30 mouse cellular contexts compared by ENCODE assay signal in genomic region chr13:117185329-117185728, GRCm38 (mm10). TPM values are rescaled to one million over a fixed set of nuclear protein-coding genes. Genes with fewer than 3 reads are reported as not detected.
DNase-seq lines count a peak whose midpoint lies in the region; ATAC-seq lines count a peak whose summit lies in the region.
"Had no signal": no experiment of that assay in that cellular context is flagged by ENCODE, and none has a peak within 500 bp of the region (broad histone marks: within the 10 kb centered on the region; RNA-seq: fewer than 3 reads in every experiment).

No protein-coding gene starts in this region.

- WGBS in hindbrain, embryonic 16.5 days, result 62% methylated on average over 6 of the region's 6 CpGs
- 81% methylated on average over 6 of the region's 6 CpGs for WGBS in hindbrain, embryonic 11.5 days
- WGBS in midbrain, embryonic 13.5 days, result 81% methylated on average over 6 of the region's 6 CpGs
- WGBS in midbrain, embryonic 16.5 days, result 63% methylated on average over 6 of the region's 6 CpGs

- no peak for DNase-seq in hindbrain, embryonic 11.5 days (ENCODE audit: low spot score)
- no peak for DNase-seq in left cerebral cortex, postnatal 25 days (ENCODE audit: low spot score in 2 of 2)
- no peak for DNase-seq in frontal cortex, postnatal 14 days (ENCODE audit: low spot score in 2 of 2)
- DNase-seq: adrenal gland, postnatal 10 days; adrenal gland, postnatal 36 days; B cell, adult 2 months; cerebellum, adult 11 months; cerebellum, adult 2 months; cerebellum, adult 9-11 months; cerebellum, postnatal 25 days; forebrain, postnatal 0 days; gastrocnemius, postnatal 10 days; gastrocnemius, postnatal 36 days; heart, adult 2 months; heart, postnatal 14 days had no signal

- H3K9me3 ChIP-seq in hindbrain, embryonic 16.5 days (ENCODE audit: control insufficient read depth, low read length), result no peaks in the 10 kb centered on the region
- H3K9me3 ChIP-seq in hindbrain, embryonic 11.5 days (ENCODE audit: control insufficient read depth, low read length), result no peaks in the 10 kb centered on the region
- no peaks in the 10 kb centered on the region for H3K9me3 ChIP-seq in midbrain, embryonic 13.5 days
- no peaks in the 10 kb centered on the region for H3K9me3 ChIP-seq in midbrain, embryonic 16.5 days (replicated peaks; ENCODE audit: control insufficient read depth, low read length, poor library complexity, severe bottlenecking)
- H3K9me3 ChIP-seq: embryonic facial prominence, embryonic 15.5 days; heart, embryonic 10.5 days; heart, embryonic 13.5 days; hindbrain, embryonic 13.5 days; intestine, embryonic 15.5 days had no signal

- H3K27ac ChIP-seq in hindbrain, embryonic 16.5 days (ENCODE audit: low read depth, low read length), result no peak overlapping the region
- no peak overlapping the region for H3K27ac ChIP-seq in hindbrain, embryonic 11.5 days (ENCODE audit: low read depth, low read length)
- H3K27ac ChIP-seq in midbrain, embryonic 13.5 days, result no peak overlapping the region
- H3K27ac ChIP-seq in midbrain, embryonic 16.5 days (ENCODE audit: low read length), result no peak overlapping the region
- H3K27ac ChIP-seq: embryonic facial prominence, embryonic 12.5 days; embryonic facial prominence, embryonic 15.5 days; heart, adult 2 months; heart, embryonic 10.5 days; heart, embryonic 13.5 days; hindbrain, embryonic 13.5 days; intestine, embryonic 15.5 days had no signal

- peak; percentile 40; the same call in 1 of the 2 replicates for ATAC-seq in hindbrain, embryonic 16.5 days
- ATAC-seq in hindbrain, embryonic 11.5 days (ENCODE audit: low FRiP score), result no peak
- 0 out of 2 replicates have a peak, but pooled peaks have one; percentile 20 for ATAC-seq in midbrain, embryonic 13.5 days
- ATAC-seq in midbrain, embryonic 16.5 days, result peak; percentile 78; the same call in 1 of the 2 replicates
- ATAC-seq: forebrain, embryonic 14.5 days; forebrain, postnatal 0 days; intestine, embryonic 15.5 days; Patski had no signal

- no peaks in the 10 kb centered on the region for H3K36me3 ChIP-seq in hindbrain, embryonic 16.5 days (ENCODE audit: control insufficient read depth, insufficient read depth, low read length)
- H3K36me3 ChIP-seq in hindbrain, embryonic 11.5 days (ENCODE audit: control insufficient read depth, insufficient read depth, low read length), result no peaks in the 10 kb centered on the region
- no peaks in the 10 kb centered on the region for H3K36me3 ChIP-seq in midbrain, embryonic 13.5 days
- no peaks in the 10 kb centered on the region for H3K36me3 ChIP-seq in midbrain, embryonic 16.5 days (ENCODE audit: control insufficient read depth, insufficient read depth, low read length)
- H3K36me3 ChIP-seq: embryonic facial prominence, embryonic 12.5 days; embryonic facial prominence, embryonic 15.5 days; G1E; heart, embryonic 10.5 days; heart, embryonic 13.5 days; hindbrain, embryonic 13.5 days; intestine, embryonic 15.5 days had no signal

- H3K4me1 ChIP-seq in hindbrain, embryonic 16.5 days (ENCODE audit: control insufficient read depth, insufficient read depth, low read depth, low read length), result no peaks in the 10 kb centered on the region
- no peaks in the 10 kb centered on the region for H3K4me1 ChIP-seq in hindbrain, embryonic 11.5 days (replicated peaks; ENCODE audit: control insufficient read depth, insufficient read depth, low read length)
- no peaks in the 10 kb centered on the region for H3K4me1 ChIP-seq in midbrain, embryonic 13.5 days (replicated peaks)
- no peaks in the 10 kb centered on the region for H3K4me1 ChIP-seq in midbrain, embryonic 16.5 days (ENCODE audit: control insufficient read depth, insufficient read depth, low read length)
- H3K4me1 ChIP-seq: embryonic facial prominence, embryonic 12.5 days; embryonic facial prominence, embryonic 15.5 days; heart, embryonic 10.5 days; heart, embryonic 13.5 days; hindbrain, embryonic 13.5 days; intestine, embryonic 15.5 days had no signal

- no peak overlapping the region for H3K4me2 ChIP-seq in hindbrain, embryonic 16.5 days (ENCODE audit: low read length)
- H3K4me2 ChIP-seq in hindbrain, embryonic 11.5 days (replicated peaks; ENCODE audit: low read depth, low read length), result no peak overlapping the region
- no peak overlapping the region for H3K4me2 ChIP-seq in midbrain, embryonic 13.5 days (replicated peaks)
- H3K4me2 ChIP-seq in midbrain, embryonic 16.5 days (ENCODE audit: low read length), result no peak overlapping the region
- H3K4me2 ChIP-seq: embryonic facial prominence, embryonic 12.5 days; embryonic facial prominence, embryonic 15.5 days; heart, embryonic 13.5 days; hindbrain, embryonic 13.5 days; intestine, embryonic 15.5 days had no signal

- no peak overlapping the region for H3K9ac ChIP-seq in hindbrain, embryonic 16.5 days (ENCODE audit: low read depth, low read length)
- no peak overlapping the region for H3K9ac ChIP-seq in hindbrain, embryonic 11.5 days (ENCODE audit: low read depth, low read length)
- H3K9ac ChIP-seq in midbrain, embryonic 13.5 days (replicated peaks), result no peak overlapping the region
- H3K9ac ChIP-seq in midbrain, embryonic 16.5 days (ENCODE audit: low read depth, low read length), result no peak overlapping the region
- H3K9ac ChIP-seq: embryonic facial prominence, embryonic 12.5 days; embryonic facial prominence, embryonic 15.5 days; forebrain, postnatal 0 days; heart, embryonic 13.5 days; hindbrain, embryonic 13.5 days; intestine, embryonic 15.5 days had no signal

- intact Hi-C loops in left cerebral cortex, postnatal 25 days (cut with DNase I), result no loop called here

- no peak overlapping the region for H3K4me3 ChIP-seq in hindbrain, embryonic 16.5 days (ENCODE audit: low read length)
- no peak overlapping the region for H3K4me3 ChIP-seq in hindbrain, embryonic 11.5 days (ENCODE audit: low read depth, low read length)
- no peak overlapping the region for H3K4me3 ChIP-seq in midbrain, embryonic 13.5 days (replicated peaks)
- no peak overlapping the region for H3K4me3 ChIP-seq in midbrain, embryonic 16.5 days (ENCODE audit: low read depth, low read length)
- H3K4me3 ChIP-seq: embryonic facial prominence, embryonic 12.5 days; embryonic facial prominence, embryonic 15.5 days; heart, adult 2 months; heart, embryonic 10.5 days; heart, embryonic 13.5 days; hindbrain, embryonic 13.5 days; intestine, embryonic 15.5 days had no signal

- H3K27me3 ChIP-seq in hindbrain, embryonic 16.5 days (replicated peaks; ENCODE audit: control insufficient read depth, insufficient read depth, low read length), result no peaks in the 10 kb centered on the region
- H3K27me3 ChIP-seq in hindbrain, embryonic 11.5 days (ENCODE audit: control insufficient read depth, insufficient read depth, low read length), result no peaks in the 10 kb centered on the region
- H3K27me3 ChIP-seq in midbrain, embryonic 13.5 days, result no peaks in the 10 kb centered on the region
- no peaks in the 10 kb centered on the region for H3K27me3 ChIP-seq in midbrain, embryonic 16.5 days (ENCODE audit: control insufficient read depth, insufficient read depth, low read depth, low read length)
- H3K27me3 ChIP-seq: CH12.LX; embryonic facial prominence, embryonic 12.5 days; embryonic facial prominence, embryonic 15.5 days; heart, embryonic 13.5 days; hindbrain, embryonic 13.5 days; intestine, embryonic 15.5 days; Patski had no signal

RNA-seq across cellular contexts. Expression of gene Emb, which starts 23.0 kb away (rescaled TPM):
- 15.2 and 17.2 TPM in 2 replicates for polyA plus RNA-seq in hindbrain, embryonic 16.5 days (2015; fragmentation: Nextera tagmentation; extraction: Ambion mirVana)
- polyA plus RNA-seq in hindbrain, embryonic 11.5 days (2014; fragmentation: Nextera tagmentation; extraction: Ambion mirVana), result 27.4 and 27.8 TPM in 2 replicates
- 13.4 and 14.4 TPM in 2 replicates for polyA plus RNA-seq in midbrain, embryonic 13.5 days (2015; fragmentation: Nextera tagmentation; extraction: Ambion mirVana)
- polyA plus RNA-seq in midbrain, embryonic 16.5 days (2015; fragmentation: Nextera tagmentation; extraction: Ambion mirVana), result 12.1 and 13.8 TPM in 2 replicates
- 10 to 100 TPM; 24.8 to 29.9 TPM for total RNA-seq in left cerebral cortex, postnatal 25 days (2021)

RNA-seq across cellular contexts. Expression of gene Gm17509, which starts 35.5 kb away (rescaled TPM):
- polyA plus RNA-seq in hindbrain, embryonic 16.5 days (2015; fragmentation: Nextera tagmentation; extraction: Ambion mirVana), result 0.40 and 0.50 TPM in 2 replicates
- polyA plus RNA-seq in hindbrain, embryonic 11.5 days (2014; fragmentation: Nextera tagmentation; extraction: Ambion mirVana), result 0.46 and 0.80 TPM in 2 replicates
- 0.68 and 0.71 TPM in 2 replicates for polyA plus RNA-seq in midbrain, embryonic 13.5 days (2015; fragmentation: Nextera tagmentation; extraction: Ambion mirVana)
- 0.57 and 0.68 TPM in 2 replicates for polyA plus RNA-seq in midbrain, embryonic 16.5 days (2015; fragmentation: Nextera tagmentation; extraction: Ambion mirVana)
- 1 to 10 TPM in 1 of 2 experiments, under 1 TPM in 1; 0.92 to 1.1 TPM for total RNA-seq in left cerebral cortex, postnatal 25 days (2021)
- total RNA-seq: adrenal gland, adult 18-20 months; CH12.LX; gastrocnemius, adult 18-20 months; gastrocnemius, postnatal 10 days; gastrocnemius, postnatal 36 days; heart, adult 2 months; heart, postnatal 14 days had no signal
- polyA plus RNA-seq: G1E; heart, adult 2 months; Patski had no signal
